Mouse (Mus musculus) heart, adult 2 months (tissue): ENCODE measurements around the gene Tmem82.
A peak's percentile ranks its signal among the peaks of the same experiment; 100 is the strongest.

Source experiments
- CTCF ChIP-seq: fragments of 200-600 bp; IDR thresholded peaks from 2 replicates; pipeline ENCODE4 v1.8.1; 2022; ENCODE audit warnings: antibody characterized with exemption, mild to moderate bottlenecking, moderate library complexity
- EP300 ChIP-seq: fragments of 200-500 bp; IDR thresholded peaks from 2 replicates; pipeline ENCODE4 v1.6.1; 2011; ENCODE audit warnings: low read depth, low read length, control low read depth; ENCODE audit not compliant: insufficient read depth

DNA sequence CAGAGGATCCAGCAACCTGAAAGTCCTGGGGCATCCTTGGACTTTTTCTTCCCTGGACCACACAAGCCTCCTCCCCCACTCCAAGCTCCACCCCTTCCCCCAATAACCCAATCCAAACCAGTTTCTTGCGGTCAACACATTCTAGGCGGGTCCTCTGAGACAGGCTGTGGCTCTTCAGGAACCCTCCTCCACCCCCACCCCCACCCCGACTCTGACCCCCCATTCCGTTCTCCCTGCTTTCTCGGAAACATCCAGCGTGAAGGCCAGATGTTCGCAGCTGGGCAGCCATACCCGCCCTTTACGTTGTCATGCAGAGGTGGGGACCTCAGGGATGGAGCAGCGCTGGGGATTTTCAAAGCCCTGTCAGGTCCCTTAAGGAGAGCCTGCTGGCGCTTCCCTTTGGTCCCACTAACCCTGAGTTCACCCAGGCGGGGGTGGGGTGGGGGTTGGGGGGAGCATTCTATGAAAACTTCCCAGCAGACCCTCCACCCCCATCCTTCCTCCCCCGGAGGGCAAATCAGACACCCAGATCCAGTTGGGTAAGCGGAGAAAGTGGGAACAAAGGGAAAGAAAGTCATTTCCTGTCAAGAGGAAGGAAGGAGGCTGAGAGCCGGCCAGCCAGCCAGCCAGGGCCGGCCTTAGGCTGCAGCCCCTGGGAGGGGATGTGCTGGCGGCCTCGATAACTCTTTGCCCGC, 20.1 kb downstream of the Tmem82 start:
- TF ChIP-seq CTCF (no peak), EP300 (0 out of 2 replicates have a peak, but pooled peaks have one; percentile 12)
